8 mouse cellular contexts compared by ENCODE assay signal in the genomic region with DNA sequence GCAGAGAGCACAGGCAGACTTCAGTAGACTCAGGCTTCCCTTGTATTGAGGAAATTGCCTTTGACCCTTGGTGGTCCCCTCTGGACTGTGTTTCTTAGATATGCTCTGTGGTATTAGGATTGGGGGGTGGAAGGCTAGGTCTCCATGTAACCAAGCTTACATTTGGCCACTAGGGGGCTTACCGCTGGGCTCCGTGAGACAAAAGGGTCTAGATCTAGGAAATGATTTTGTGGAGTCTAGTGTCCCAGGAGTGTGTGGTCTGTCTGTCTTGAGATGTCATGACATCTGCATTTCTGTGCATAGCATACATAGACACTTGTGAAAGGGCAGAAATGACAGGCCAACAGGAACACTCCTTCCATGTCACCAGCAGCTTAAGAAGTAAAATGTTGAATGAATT.
DNase-seq lines count a peak whose midpoint lies in the region; ATAC-seq and TF ChIP-seq lines count a peak whose summit lies in the region.
"Had no signal": no experiment of that assay in that cellular context is flagged by ENCODE, and none has a peak within 500 bp of the region (broad histone marks: within the 10 kb centered on the region; RNA-seq: fewer than 3 reads in every experiment).

No protein-coding gene starts in this region.

- H3K27me3 ChIP-seq in E14TG2a.4 (ENCODE audit: insufficient read depth, low read length): peaks cover 14% of the 10 kb centered on the region
- H3K27me3 ChIP-seq in MEL (ENCODE audit: control insufficient read depth in 1 of 2, insufficient read depth in 2 of 2, low read length in 2 of 2): no peaks in the 10 kb centered on the region
- H3K27me3 ChIP-seq in embryonic facial prominence, embryonic 11.5 days (ENCODE audit: control insufficient read depth, insufficient read depth, low read length): no peaks in the 10 kb centered on the region

- 47% methylated on average over 2 of the region's 2 CpGs for WGBS in embryonic facial prominence, embryonic 11.5 days

- TF ChIP-seq RAD21 in MEL (IDR thresholded peaks at IDR 0.05; ENCODE audit: low read depth, low read length): no peak

- no peak overlapping the region for H3K4me2 ChIP-seq in embryonic facial prominence, embryonic 11.5 days (ENCODE audit: low read depth, low read length)

- H3K4me3 ChIP-seq in E14TG2a.4 (replicated peaks; ENCODE audit: low read length): no peak overlapping the region
- H3K4me3 ChIP-seq in MEL (ENCODE audit: control insufficient read depth in 1 of 2, insufficient read depth in 1 of 2, low read depth in 2 of 2, low read length in 2 of 2): peak overlapping the region; percentile 42 to 52
- H3K4me3 ChIP-seq in embryonic facial prominence, embryonic 11.5 days (ENCODE audit: low read depth, low read length): no peak overlapping the region
- H3K4me3 ChIP-seq: heart, embryonic 10.5 days had no signal

- ATAC-seq in embryonic facial prominence, embryonic 11.5 days (replicated peaks; ENCODE audit: insufficient number of reproducible peaks, low FRiP score, low TSS enrichment, low read depth): 0 out of 2 replicates have a peak, but pooled peaks have one; percentile 34

- H3K9ac ChIP-seq in MEL (ENCODE audit: control insufficient read depth, low read depth, low read length, poor library complexity, severe bottlenecking): peak overlapping the region; percentile 61
- H3K9ac ChIP-seq in embryonic facial prominence, embryonic 11.5 days (replicated peaks; ENCODE audit: low read length): no peak overlapping the region

- TF ChIP-seq POLR2A in MEL (IDR thresholded peaks at IDR 0.05; ENCODE audit: control insufficient read depth in 1 of 2, insufficient read depth in 1 of 2, low read depth in 1 of 2, low read length in 2 of 2, poor library complexity in 1 of 2): peak in 1 of 2 experiments; percentile 61; a peak in 2 of 4 replicates

- TF ChIP-seq EP300 in MEL (IDR thresholded peaks at IDR 0.05; ENCODE audit: low read depth in 1 of 2, low read length in 2 of 2): no peak

- H3K36me3 ChIP-seq in E14TG2a.4 (ENCODE audit: insufficient read depth, low read length) (no peaks in the 10 kb centered on the region), MEL (ENCODE audit: control insufficient read depth in 1 of 2, insufficient read depth in 2 of 2, low read length in 2 of 2) (peaks cover 0 to 49% of the 10 kb centered on the region in 2 experiments; a peak in 2 of 4 replicates)
- no peaks in the 10 kb centered on the region for H3K36me3 ChIP-seq in embryonic facial prominence, embryonic 11.5 days (replicated peaks; ENCODE audit: control insufficient read depth, insufficient read depth, low read depth, low read length)
- H3K36me3 ChIP-seq: heart, embryonic 10.5 days had no signal

- H3K4me1 ChIP-seq in E14TG2a.4 (replicated peaks; ENCODE audit: low read depth, low read length): peaks cover 13% of the 10 kb centered on the region
- peaks cover 29 to 36% of the 10 kb centered on the region in 2 experiments for H3K4me1 ChIP-seq in MEL (ENCODE audit: control insufficient read depth in 1 of 2, insufficient read depth in 2 of 2, low read length in 2 of 2)
- H3K4me1 ChIP-seq in embryonic facial prominence, embryonic 11.5 days (ENCODE audit: control insufficient read depth, insufficient read depth, low read length): no peaks in the 10 kb centered on the region
- H3K4me1 ChIP-seq: heart, embryonic 10.5 days had no signal

- H3K27ac ChIP-seq in MEL (ENCODE audit: control insufficient read depth, low read depth, low read length): peak overlapping the region; percentile 86
- H3K27ac ChIP-seq in embryonic facial prominence, embryonic 11.5 days (replicated peaks; ENCODE audit: low read depth, low read length): no peak overlapping the region
- H3K27ac ChIP-seq: heart, embryonic 10.5 days had no signal

- TF ChIP-seq CTCF in E14TG2a.4 (conservative IDR thresholded peaks at IDR 0.05; ENCODE audit: low read length) (peak; percentile 61), MEL (IDR thresholded peaks at IDR 0.05 in 2 of 3, conservative IDR thresholded peaks at IDR 0.05 in 1 of 3; ENCODE audit: control insufficient read depth in 1 of 3, insufficient read depth in 1 of 3, low read depth in 2 of 3, low read length in 3 of 3, poor library complexity in 1 of 3, severe bottlenecking in 1 of 3) (peak in 2 of 3 experiments; percentile 93 to 100; a peak in 4 of 6 replicates)

- DNase-seq in kidney, postnatal 4 days: peak; percentile 33 to 35
- DNase-seq in kidney, adult 18-20 months: no peak
- peak; percentile 96 for DNase-seq in MEL (ENCODE audit: low read depth, low spot score)
- DNase-seq in embryonic facial prominence, embryonic 11.5 days (ENCODE audit: low spot score): peak; percentile 41
- no peak for DNase-seq in cerebellum, adult 9-11 months
- DNase-seq in right cerebral cortex, postnatal 14 days: no peak

- peaks cover 9% of the 10 kb centered on the region; the same call in 1 of the 2 replicates for H3K9me3 ChIP-seq in E14TG2a.4 (ENCODE audit: low read length)
- H3K9me3 ChIP-seq in MEL (replicated peaks; ENCODE audit: insufficient read depth, low read length): no peaks in the 10 kb centered on the region
- no peaks in the 10 kb centered on the region for H3K9me3 ChIP-seq in embryonic facial prominence, embryonic 11.5 days (replicated peaks; ENCODE audit: control insufficient read depth, low read length)
- H3K9me3 ChIP-seq: heart, embryonic 10.5 days had no signal

- no peaks in the 10 kb centered on the region for H3K79me2 ChIP-seq in MEL (ENCODE audit: control insufficient read depth, insufficient read depth, low read length, poor library complexity)

TF ChIP-seq in MEL, 35 proteins besides CTCF, POLR2A, EP300 and RAD21:
- peak; percentile 39 for TF ChIP-seq TAL1 (IDR thresholded peaks at IDR 0.05; ENCODE audit: low read length)
- TF ChIP-seq UBTF (IDR thresholded peaks at IDR 0.05; ENCODE audit: borderline replicate concordance, insufficient read depth, low read depth, low read length): 0 out of 2 replicates have a peak, but pooled peaks have one; percentile 53
- peak; percentile 76 for TF ChIP-seq TBP (IDR thresholded peaks at IDR 0.05; ENCODE audit: low read depth, low read length)
- TF ChIP-seq HCFC1 (IDR thresholded peaks at IDR 0.05; ENCODE audit: low read depth, low read length): no peak
- peak; percentile 69 for TF ChIP-seq GATA1 (IDR thresholded peaks at IDR 0.05; ENCODE audit: low read depth, low read length)

Comparison
In these comparisons a context has a peak if more than half of its experiments do, and no peak if none do; other contexts are left out.
1. DNase-seq: peak in kidney, postnatal 4 days (2 of 2), MEL (single experiment) and embryonic facial prominence, embryonic 11.5 days (single experiment); none in kidney, adult 18-20 months (single experiment), cerebellum, adult 9-11 months (single experiment) and right cerebral cortex, postnatal 14 days (single experiment).
2. H3K4me3 ChIP-seq: peak in MEL (2 of 2); none in E14TG2a.4 (single experiment) and embryonic facial prominence, embryonic 11.5 days (single experiment).